Mouse (Mus musculus) bone marrow, adult 2 months (tissue): ENCODE data around the gene Hnf4a.

ENCODE experiments used
- CTCF ChIP-seq: fragments of 200-500 bp; IDR thresholded peaks from 2 replicates; pipeline ENCODE4 v1.5.1; 2011; ENCODE audit warnings: low read length, control low read depth; ENCODE audit not compliant: control insufficient read depth, insufficient read depth
- POLR2A ChIP-seq: fragments of 200-500 bp; IDR thresholded peaks from 2 replicates; pipeline ENCODE4 v1.6.1; 2011; ENCODE audit warnings: low read depth, mild to moderate bottlenecking, control low read depth, low read length, borderline replicate concordance; ENCODE audit not compliant: control insufficient read depth

DNA sequence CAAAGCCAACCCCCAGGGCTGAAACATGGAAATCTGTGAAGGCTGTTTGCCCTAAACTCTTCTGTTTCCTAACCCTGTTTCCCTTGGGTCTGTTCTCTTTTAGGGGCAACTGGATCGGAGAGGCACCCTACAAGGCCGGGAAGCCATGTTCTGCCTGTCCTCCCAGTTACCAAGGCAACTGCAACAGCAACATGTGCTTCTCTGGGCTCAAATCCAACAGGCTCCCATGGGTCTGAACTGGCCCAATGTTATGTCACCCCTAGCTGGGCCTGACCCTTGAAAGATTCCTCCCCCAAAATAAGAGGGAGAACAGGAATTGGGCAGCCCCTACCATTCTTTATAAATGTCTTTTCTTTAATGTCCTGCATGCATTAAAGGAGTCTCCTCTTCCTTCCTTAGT, 4.4 kb upstream of the Hnf4a start:
- no peak for TF ChIP-seq POLR2A
- no peak for TF ChIP-seq CTCF
